Mouse (Mus musculus): Measurements from ENCODE around the gene 1110051M20Rik. TPM values are rescaled to one million over a fixed set of nuclear protein-coding genes. Genes with fewer than 3 reads are reported as not detected.

Gene 1110051M20Rik
- total and polyA plus RNA-seq, 3 experiments: 21.1 to 34.0 (median 26.2) TPM

DNA sequence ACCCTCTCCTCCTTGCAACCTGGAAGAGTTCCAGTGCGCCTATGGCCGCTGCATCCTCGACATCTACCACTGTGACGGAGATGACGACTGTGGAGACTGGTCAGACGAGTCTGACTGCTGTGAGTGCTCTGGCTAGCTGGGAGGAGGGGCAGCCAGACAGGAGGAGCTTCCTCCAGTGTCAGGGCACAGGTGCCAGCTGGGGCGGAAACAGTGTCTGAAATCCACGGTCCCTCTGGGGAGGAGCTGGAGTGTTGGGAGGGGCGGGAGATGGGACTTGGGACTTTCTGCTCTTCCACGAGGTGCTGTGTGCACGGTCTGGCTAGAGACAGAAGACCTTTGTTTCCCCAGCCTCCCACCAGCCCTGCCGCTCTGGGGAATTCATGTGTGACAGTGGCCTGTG is 29.9 kb upstream of the 1110051M20Rik start:
- no peak for DNase-seq (ENCODE audit: extremely low read depth)
- Histone ChIP-seq H3K79me2 (replicated peaks; ENCODE audit: control insufficient read depth, extremely low read depth, insufficient read depth, poor library complexity, severe bottlenecking) (no peaks in the 10 kb centered on the region), H3K27ac (ENCODE audit: insufficient read depth, low read depth) (no peak overlapping the region), H3K4me2 (ENCODE audit: insufficient read depth, low read depth, poor library complexity, severe bottlenecking) (no peak overlapping the region), H3K9ac (ENCODE audit: insufficient read depth, low read depth) (no peak overlapping the region), H3K4me1 (ENCODE audit: control insufficient read depth in 1 of 2, insufficient read depth in 2 of 2) (peaks cover 0 to 38% of the 10 kb centered on the region in 2 experiments; a peak in 3 of 4 replicates), H3K4me3 (replicated peaks in 1 of 3; ENCODE audit: low read depth in 2 of 3, low read length in 2 of 3, poor library complexity in 1 of 3) (no peak overlapping the region), H3K36me3 (replicated peaks in 1 of 2; ENCODE audit: control insufficient read depth in 1 of 2, insufficient read depth in 1 of 2, low read length in 1 of 2) (peaks cover 15 to 31% of the 10 kb centered on the region in 2 experiments), H3K27me3 (replicated peaks) (peaks cover 2% of the 10 kb centered on the region), H3K9me3 (replicated peaks; ENCODE audit: low read length) (no peaks in the 10 kb centered on the region)
- in situ Hi-C loops (cut with MboI; ENCODE audit: low pct_ligation_motif_present, low pct_unique_long_range_greater_than_20kb, low sequenced_read_pairs) (no loop called here), dilution Hi-C loops (cut with MboI; ENCODE audit: extremely low pct_ligation_motif_present, extremely low pct_unique_long_range_greater_than_20kb, low sequenced_read_pairs) (no loop called here)
- TF ChIP-seq MXI1 (IDR thresholded peaks at IDR 0.05; ENCODE audit: low read depth, low read length) (no peak), MAZ (IDR thresholded peaks at IDR 0.05; ENCODE audit: low read depth, low read length) (no peak), E2F4 (IDR thresholded peaks at IDR 0.05; ENCODE audit: insufficient replicate concordance, low read depth, low read length) (no peak), JUN (IDR thresholded peaks at IDR 0.05; ENCODE audit: insufficient read depth, low read depth, low read length) (no peak), UBTF (IDR thresholded peaks at IDR 0.05; ENCODE audit: low read depth, low read length) (no peak), MEF2A (IDR thresholded peaks at IDR 0.05; ENCODE audit: borderline replicate concordance, low read depth, low read length) (no peak), ZMIZ1 (IDR thresholded peaks at IDR 0.05; ENCODE audit: low read depth, low read length) (no peak), ETS1 (conservative IDR thresholded peaks at IDR 0.05; ENCODE audit: low read depth, low read length) (no peak), ZC3H11A (IDR thresholded peaks at IDR 0.05; ENCODE audit: low read depth, low read length) (no peak), USF2 (conservative IDR thresholded peaks at IDR 0.05; ENCODE audit: low read depth, low read length) (no peak), BHLHE40 (IDR thresholded peaks at IDR 0.05; ENCODE audit: low read depth, low read length) (no peak), PAX5 (IDR thresholded peaks at IDR 0.05; ENCODE audit: low read length) (no peak), KAT2A (IDR thresholded peaks at IDR 0.05; ENCODE audit: insufficient replicate concordance, low read length) (no peak), RCOR1 (conservative IDR thresholded peaks at IDR 0.05; ENCODE audit: low read depth, low read length) (no peak), GABPA (IDR thresholded peaks at IDR 0.05; ENCODE audit: insufficient replicate concordance, low read depth, low read length) (no peak)

DNA sequence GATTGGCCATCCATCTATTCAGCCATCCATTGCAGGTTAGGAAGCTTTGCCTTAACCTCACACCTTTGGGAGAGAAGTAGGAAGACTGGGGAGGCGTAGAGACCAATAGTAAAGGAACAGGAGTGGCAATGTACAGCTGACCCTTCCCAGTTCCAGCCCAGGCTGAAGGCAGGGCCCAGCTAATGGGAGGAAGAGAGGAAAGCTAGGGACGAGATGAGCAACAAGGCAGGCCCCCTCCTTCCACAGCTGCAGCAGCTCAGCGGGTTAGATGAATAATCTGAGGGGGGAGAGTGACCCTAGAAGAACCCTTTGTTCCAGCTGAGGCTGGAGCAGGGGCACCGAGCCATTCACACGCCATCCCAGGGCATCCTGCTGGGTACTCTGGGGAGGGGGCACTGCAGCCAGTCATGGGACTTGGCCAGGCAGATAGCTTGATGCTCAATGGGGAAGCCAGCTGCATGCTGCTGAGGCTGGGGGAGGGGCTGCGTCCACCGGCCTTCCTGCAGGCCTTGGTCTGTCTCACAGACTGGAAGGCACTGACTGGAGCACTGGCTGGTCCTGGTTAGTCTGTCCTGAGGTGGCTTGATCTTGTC is 25.6 kb upstream of the 1110051M20Rik start:
- no peak overlapping the region for H3K4me3 ChIP-seq (replicated peaks in 1 of 3; ENCODE audit: low read depth in 2 of 3, low read length in 2 of 3, poor library complexity in 1 of 3)
- peaks cover 6 to 16% of the 10 kb centered on the region in 2 experiments for H3K36me3 ChIP-seq (replicated peaks in 1 of 2; ENCODE audit: control insufficient read depth in 1 of 2, insufficient read depth in 1 of 2, low read length in 1 of 2)
- no peaks in the 10 kb centered on the region for H3K9me3 ChIP-seq (replicated peaks; ENCODE audit: low read length)
- H3K4me1 ChIP-seq (ENCODE audit: control insufficient read depth in 1 of 2, insufficient read depth in 2 of 2): peaks cover 0 to 16% of the 10 kb centered on the region in 2 experiments; a peak in 2 of 4 replicates
- no peak overlapping the region for H3K9ac ChIP-seq (ENCODE audit: insufficient read depth, low read depth)
- peaks cover 2% of the 10 kb centered on the region for H3K27me3 ChIP-seq (replicated peaks)
- no peak for DNase-seq (ENCODE audit: extremely low read depth)
- H3K4me2 ChIP-seq (ENCODE audit: insufficient read depth, low read depth, poor library complexity, severe bottlenecking): no peak overlapping the region
- in situ Hi-C loops (cut with MboI; ENCODE audit: low pct_ligation_motif_present, low pct_unique_long_range_greater_than_20kb, low sequenced_read_pairs) (no loop called here), dilution Hi-C loops (cut with MboI; ENCODE audit: extremely low pct_ligation_motif_present, extremely low pct_unique_long_range_greater_than_20kb, low sequenced_read_pairs) (no loop called here)
- H3K79me2 ChIP-seq (replicated peaks; ENCODE audit: control insufficient read depth, extremely low read depth, insufficient read depth, poor library complexity, severe bottlenecking): no peaks in the 10 kb centered on the region
- no peak overlapping the region for H3K27ac ChIP-seq (ENCODE audit: insufficient read depth, low read depth)
- no peak for TF ChIP-seq KAT2A (IDR thresholded peaks at IDR 0.05; ENCODE audit: insufficient replicate concordance, low read length)
- TF ChIP-seq ZMIZ1 (IDR thresholded peaks at IDR 0.05; ENCODE audit: low read depth, low read length): no peak
- TF ChIP-seq SMC3 (IDR thresholded peaks at IDR 0.05; ENCODE audit: low read depth, low read length): no peak
- no peak for TF ChIP-seq MXI1 (IDR thresholded peaks at IDR 0.05; ENCODE audit: low read depth, low read length)
- no peak for TF ChIP-seq ZNF384 (IDR thresholded peaks at IDR 0.05; ENCODE audit: low read depth, low read length)
- no peak for TF ChIP-seq USF1 (IDR thresholded peaks at IDR 0.05; ENCODE audit: low read depth, low read length)
- no peak for TF ChIP-seq CHD2 (IDR thresholded peaks at IDR 0.05; ENCODE audit: low read length)
- TF ChIP-seq MAZ (IDR thresholded peaks at IDR 0.05; ENCODE audit: low read depth, low read length): no peak
- no peak for TF ChIP-seq ELF1 (IDR thresholded peaks at IDR 0.05; ENCODE audit: low read depth, low read length)
- TF ChIP-seq ZKSCAN1 (IDR thresholded peaks at IDR 0.05; ENCODE audit: borderline replicate concordance, low read depth, low read length): no peak
- no peak for TF ChIP-seq NELFE (IDR thresholded peaks at IDR 0.05; ENCODE audit: low read depth, low read length)
- no peak for TF ChIP-seq TBP (conservative IDR thresholded peaks at IDR 0.05; ENCODE audit: low read depth, low read length)
